Mouse (Mus musculus) hindbrain, embryonic 12.5 days (tissue): ENCODE measurements around the gene Vmn1r14. TPM values are rescaled to one million over a fixed set of nuclear protein-coding genes. Genes with fewer than 3 reads are reported as not detected.
"Not testable (repeated sequence)": the region's sequence is repeated elsewhere in the genome, so short reads cannot be mapped to it uniquely, and the experiment has no call there.

Experiments used
- ATAC-seq: fragments of 200-750 bp; cut with Nextera tagmentation; 2 replicates; pipeline ENCODE4 v1.8.0; 2017; ENCODE audit warnings: moderate TSS enrichment; ENCODE audit not compliant: low FRiP score
- H3K27ac ChIP-seq: fragments of 300-500 bp; sonication (generic); 2 replicates; pipeline ENCODE4 v1.5.1; 2016; ENCODE audit warnings: mild to moderate bottlenecking
- H3K27me3 ChIP-seq: fragments of 300-500 bp; sonication (generic); 2 replicates; pipeline ENCODE4 v1.6.1; 2016; ENCODE audit warnings: mild to moderate bottlenecking
- H3K36me3 ChIP-seq: fragments of 300-500 bp; sonication (generic); 2 replicates; pipeline ENCODE4 v1.6.1; 2016; ENCODE audit warnings: mild to moderate bottlenecking
- H3K4me1 ChIP-seq: fragments of 300-500 bp; sonication (generic); 2 replicates; pipeline ENCODE4 v1.6.1; 2016
- H3K4me2 ChIP-seq: fragments of 300-500 bp; sonication (generic); replicated peaks from 2 replicates; pipeline ENCODE4 v1.6.1; 2016; ENCODE audit warnings: mild to moderate bottlenecking
- H3K4me3 ChIP-seq: fragments of 300-500 bp; sonication (generic); 2 replicates; pipeline ENCODE4 v1.5.1; 2016; ENCODE audit warnings: mild to moderate bottlenecking
- H3K9ac ChIP-seq: fragments of 300-500 bp; sonication (generic); 2 replicates; pipeline ENCODE4 v1.6.1; 2016; ENCODE audit warnings: mild to moderate bottlenecking, moderate library complexity
- H3K9me3 ChIP-seq: fragments of 300-500 bp; sonication (generic); replicated peaks from 2 replicates; pipeline ENCODE4 v1.6.1; 2016; ENCODE audit warnings: mild to moderate bottlenecking
- WGBS: fragments of 180-500 bp; shearing (Covaris S2); methylation state at CpG from one replicate; pipeline ENCODE4 v1.1.7; 2016; 5-methylcytosine and 5-hydroxymethylcytosine counted together
- polyA plus RNA-seq: library from polyadenylated mRNA; unstranded; fragments of >200 nt; fragmentation: Nextera tagmentation; extraction: Ambion mirVana; gene quantifications from 2 replicates; pipeline ENCODE4 v1.2.1, GENCODE M21; 2016

Gene Vmn1r14
- polyA plus RNA-seq: not detected in 2 replicates

DNA sequence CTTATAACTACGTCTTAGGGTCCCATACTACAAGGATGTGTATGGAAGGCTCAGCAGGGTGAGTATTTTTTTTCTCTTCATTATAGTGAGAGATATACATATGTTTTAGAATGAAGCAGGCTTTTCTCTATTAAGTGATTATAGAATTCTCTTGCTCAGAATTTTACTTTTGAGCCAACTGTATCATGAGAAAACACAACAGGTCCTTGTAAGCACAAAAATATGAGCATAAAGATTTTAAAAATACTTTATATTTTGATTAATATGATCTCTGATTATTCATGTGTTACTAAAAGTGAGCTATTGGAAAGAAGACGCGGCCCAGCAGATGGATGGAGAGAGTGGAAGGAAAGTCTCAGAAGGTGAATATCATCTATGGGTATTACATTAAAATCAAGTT is at the start of gene Vmn1r14:
Gene Vmn1r14 (plus strand): TSS at position 301 of the 400 bp plus-strand sequence.
- WGBS: 95% methylated on average over 3 of the region's 3 CpGs
- Histone ChIP-seq H3K9me3 (no peaks in the 10 kb centered on the region), H3K4me2 (no peak within 1 kb of the TSS), H3K36me3 (no peaks in the 10 kb centered on the region), H3K27me3 (no peaks in the 10 kb centered on the region), H3K9ac (no peak within 1 kb of the TSS), H3K27ac (no peak within 1 kb of the TSS), H3K4me3 (no peak within 1 kb of the TSS), H3K4me1 (no peaks in the 10 kb centered on the region)
- no peak for ATAC-seq

DNA sequence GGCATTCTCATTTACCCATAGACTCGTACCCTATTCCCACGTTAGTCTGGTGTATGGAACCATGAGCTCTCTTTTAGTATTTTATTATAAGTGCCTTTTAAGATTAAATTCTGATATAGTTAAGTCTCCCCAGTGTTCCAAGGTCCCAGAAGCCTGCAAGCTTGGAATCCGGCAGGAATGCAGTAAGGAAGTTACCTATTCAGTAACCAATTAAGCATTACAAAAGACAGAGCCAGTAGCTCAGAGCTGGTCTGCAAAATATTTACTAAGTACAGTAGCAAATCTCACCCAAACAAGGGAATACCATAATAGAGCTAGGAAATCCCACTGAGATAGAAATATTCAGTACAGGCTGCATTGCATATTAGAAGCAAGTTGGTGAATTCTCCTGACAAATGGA is 41.5 kb upstream of the Vmn1r14 start:
- not testable (repeated sequence) for H3K4me2 ChIP-seq, H3K36me3 ChIP-seq, ATAC-seq, H3K27ac ChIP-seq, H3K27me3 ChIP-seq, H3K9ac ChIP-seq, H3K4me1 ChIP-seq, H3K4me3 ChIP-seq, H3K9me3 ChIP-seq
- WGBS: 59% methylated on average over 3 of the region's 3 CpGs

DNA sequence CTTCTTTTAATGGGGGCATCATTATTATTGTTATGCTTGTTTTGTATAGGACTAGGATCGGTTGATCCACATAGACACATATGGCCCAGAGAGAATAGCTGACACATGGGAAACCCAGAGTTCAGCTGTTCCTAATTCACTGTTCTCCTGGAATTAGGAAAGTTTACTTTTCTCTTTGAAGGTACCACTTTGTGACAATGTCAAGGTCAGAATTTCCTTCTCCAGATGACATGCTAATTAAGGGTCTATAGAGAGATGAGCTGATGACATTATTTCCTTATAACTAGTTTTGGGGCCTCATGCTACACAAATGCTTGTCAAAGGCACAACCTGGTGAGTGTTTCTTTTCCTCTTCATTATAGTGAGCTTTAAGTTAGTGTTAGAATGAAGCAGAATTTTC is 28.5 kb upstream of the Vmn1r14 start, which contains the start of gene Vmn1r13:
Gene Vmn1r13 (plus strand): TSS at position 301 of the 400 bp plus-strand sequence.
- WGBS: 91% methylated on average over 1 of the region's 1 CpGs
- not testable (repeated sequence) for ATAC-seq, H3K36me3 ChIP-seq

DNA sequence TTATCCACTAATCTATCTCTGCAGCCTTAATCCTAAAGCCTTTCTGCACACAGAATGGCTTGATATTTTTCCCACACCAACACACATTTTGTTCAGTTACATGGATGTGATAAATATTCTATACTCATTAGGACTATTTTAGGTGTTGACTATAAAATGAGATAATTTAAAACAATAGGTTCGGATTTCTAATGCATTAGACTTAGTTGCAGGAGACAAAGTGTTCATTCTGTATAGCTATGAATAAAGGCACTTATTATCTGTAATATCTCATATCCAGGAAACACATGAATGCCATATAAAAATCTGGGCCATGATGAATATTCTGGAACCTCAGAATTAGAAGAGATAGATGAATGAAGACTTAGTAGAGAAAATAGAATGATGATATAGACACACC is 26.2 kb downstream of the Vmn1r14 start, which contains the start of gene Vmn1r15:
Gene Vmn1r15 (plus strand): TSS at position 301 of the 400 bp plus-strand sequence.
- H3K9ac ChIP-seq: no peak within 1 kb of the TSS
- no peaks in the 10 kb centered on the region for H3K36me3 ChIP-seq
- H3K27ac ChIP-seq: no peak within 1 kb of the TSS
- no peaks in the 10 kb centered on the region for H3K27me3 ChIP-seq
- no peak for ATAC-seq
- H3K9me3 ChIP-seq: no peaks in the 10 kb centered on the region
- no peak within 1 kb of the TSS for H3K4me2 ChIP-seq
- H3K4me3 ChIP-seq: no peak within 1 kb of the TSS
- H3K4me1 ChIP-seq: no peaks in the 10 kb centered on the region
- whole genome bisulfite sequencing: 76% methylated on average over 1 of the region's 1 CpGs

More for the DNA sequence above, 28.5 kb upstream of the Vmn1r14 start, which contains the start of gene Vmn1r13:
- not testable (repeated sequence) for H3K9ac ChIP-seq, H3K4me2 ChIP-seq, H3K4me1 ChIP-seq, H3K27me3 ChIP-seq, H3K9me3 ChIP-seq, H3K4me3 ChIP-seq, H3K27ac ChIP-seq

DNA sequence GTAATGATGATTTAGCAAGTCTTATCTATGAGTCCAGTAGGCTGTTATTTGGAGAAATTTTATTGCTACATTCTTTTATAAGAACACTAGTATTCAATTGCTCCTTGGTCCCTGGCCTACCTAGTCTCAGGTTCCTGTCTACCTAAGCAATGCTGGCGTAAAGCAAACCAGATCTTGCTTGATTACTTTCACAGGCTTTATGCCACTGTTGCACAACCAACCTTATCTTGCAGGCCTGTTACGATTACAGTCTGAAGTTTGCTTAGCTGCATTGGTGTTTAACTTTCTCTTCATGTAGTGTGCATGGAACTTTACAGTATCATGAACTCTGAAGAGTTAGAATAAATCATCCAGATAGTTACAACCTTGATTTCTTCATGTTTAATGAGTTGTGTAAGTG is 29.5 kb downstream of the Vmn1r14 start:
- no peaks in the 10 kb centered on the region for H3K4me1 ChIP-seq
- H3K27ac ChIP-seq: no peak overlapping the region
- no peaks in the 10 kb centered on the region for H3K36me3 ChIP-seq
- H3K9me3 ChIP-seq: no peaks in the 10 kb centered on the region
- ATAC-seq: no peak
- 90% methylated on average over 2 of the region's 2 CpGs for WGBS
- H3K4me3 ChIP-seq: no peak overlapping the region
- no peak overlapping the region for H3K9ac ChIP-seq
- H3K27me3 ChIP-seq: no peaks in the 10 kb centered on the region
- H3K4me2 ChIP-seq: no peak overlapping the region

GRCm38 (mm10) chr6:57271881-57272280 is 40.4 kb downstream of the Vmn1r14 start:
- Histone ChIP-seq H3K27me3 (no peaks in the 10 kb centered on the region), H3K9me3 (no peaks in the 10 kb centered on the region), H3K4me1 (no peaks in the 10 kb centered on the region), H3K4me2 (no peak overlapping the region), H3K36me3 (no peaks in the 10 kb centered on the region), H3K27ac (no peak overlapping the region), H3K4me3 (no peak overlapping the region), H3K9ac (no peak overlapping the region)
- ATAC-seq: no peak
- 78% methylated on average over 3 of the region's 3 CpGs for whole genome bisulfite sequencing

GRCm38 (mm10) chr6:57272517-57272916 is 41.0 kb downstream of the Vmn1r14 start:
- H3K27me3 ChIP-seq: no peaks in the 10 kb centered on the region
- no peak overlapping the region for H3K27ac ChIP-seq
- H3K4me3 ChIP-seq: no peak overlapping the region
- H3K36me3 ChIP-seq: no peaks in the 10 kb centered on the region
- H3K9me3 ChIP-seq: no peaks in the 10 kb centered on the region
- H3K4me2 ChIP-seq: no peak overlapping the region
- H3K4me1 ChIP-seq: no peaks in the 10 kb centered on the region
- H3K9ac ChIP-seq: no peak overlapping the region
- ATAC-seq: no peak

GRCm38 (mm10) chr6:57278952-57279351 is 47.5 kb downstream of the Vmn1r14 start:
- H3K4me2 ChIP-seq: no peak overlapping the region
- H3K4me1 ChIP-seq: no peaks in the 10 kb centered on the region
- no peaks in the 10 kb centered on the region for H3K36me3 ChIP-seq
- no peak overlapping the region for H3K9ac ChIP-seq
- H3K9me3 ChIP-seq: no peaks in the 10 kb centered on the region
- no peaks in the 10 kb centered on the region for H3K27me3 ChIP-seq
- no peak overlapping the region for H3K4me3 ChIP-seq
- H3K27ac ChIP-seq: no peak overlapping the region
- no peak for ATAC-seq

Other genes starting within 250 kb of the Vmn1r14 start
- gene Vmn1r6, start 234.4 kb upstream of the Vmn1r14 start, polyA plus RNA-seq: not detected in 2 replicates
- gene Vmn1r7, start 206.4 kb upstream of the Vmn1r14 start, polyA plus RNA-seq: not detected in 2 replicates
- gene Vmn1r8, start 199.4 kb upstream of the Vmn1r14 start, polyA plus RNA-seq: not detected in 2 replicates
- gene Vmn1r9, start 164.9 kb upstream of the Vmn1r14 start, polyA plus RNA-seq: not detected in 2 replicates
- gene Vmn1r10, start 122.2 kb upstream of the Vmn1r14 start, polyA plus RNA-seq: not detected in 2 replicates
- not detected in 2 replicates for gene Vmn1r11, start 98.2 kb upstream of the Vmn1r14 start, polyA plus RNA-seq
- gene Vmn1r12, start 74.8 kb upstream of the Vmn1r14 start, polyA plus RNA-seq: not detected in 2 replicates
- not detected in 2 replicates for gene Vmn1r13, start 28.4 kb upstream of the Vmn1r14 start, polyA plus RNA-seq
- not detected in 2 replicates for gene Vmn1r15, start 26.3 kb downstream of the Vmn1r14 start, polyA plus RNA-seq
- not detected in 2 replicates for gene Vmn1r16, start 97.8 kb downstream of the Vmn1r14 start, polyA plus RNA-seq
- gene Vmn1r17, start 132.0 kb downstream of the Vmn1r14 start, polyA plus RNA-seq: not detected in 2 replicates
- gene Vmn1r18, start 164.1 kb downstream of the Vmn1r14 start, polyA plus RNA-seq: not detected in 2 replicates
- gene Vmn1r19, start 172.1 kb downstream of the Vmn1r14 start, polyA plus RNA-seq: not detected in 2 replicates
- not detected in 2 replicates for gene Vmn1r20, start 197.2 kb downstream of the Vmn1r14 start, polyA plus RNA-seq